Comparison of ENCODE assay signal across 8 mouse cellular contexts in the genomic region with DNA sequence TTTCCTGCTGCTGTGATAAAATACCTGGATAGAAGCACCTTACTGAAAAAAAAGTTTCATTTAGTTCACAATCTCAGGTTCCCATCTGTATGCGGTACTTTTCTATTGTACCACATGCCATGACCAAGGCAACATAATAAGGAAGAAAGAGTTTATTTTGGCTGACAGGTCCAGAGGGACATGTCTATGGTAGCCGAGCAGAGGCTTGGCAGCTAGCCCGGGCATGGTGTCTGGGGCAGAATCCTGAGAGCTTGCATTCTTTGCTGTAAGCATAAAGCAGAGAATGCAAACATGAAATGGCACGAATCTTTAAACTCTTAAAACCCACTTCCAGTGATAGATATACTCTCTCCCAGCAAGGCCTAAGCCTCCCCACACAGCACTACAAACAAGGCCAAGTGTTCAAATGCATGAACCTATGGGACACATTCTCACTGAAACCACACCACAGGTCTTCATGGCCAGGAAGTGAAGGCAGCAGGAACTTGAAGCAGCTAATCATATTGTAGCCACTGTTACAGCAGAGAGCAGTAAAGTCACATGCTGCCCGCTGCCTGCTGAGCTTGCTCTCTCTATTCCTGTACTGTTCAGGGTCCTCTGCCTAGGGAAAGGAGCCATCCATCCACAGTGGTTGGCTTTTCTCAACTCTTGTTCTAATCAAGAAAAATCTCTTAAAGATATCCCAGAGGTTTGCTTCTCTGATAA. TPM values are rescaled to one million over a fixed set of nuclear protein-coding genes. Genes with fewer than 3 reads are reported as not detected.
DNase-seq lines count a peak whose midpoint lies in the region; ATAC-seq and TF ChIP-seq lines count a peak whose summit lies in the region.

No protein-coding gene starts in this region.

- H3K27ac ChIP-seq in limb, embryonic 12.5 days, result 0 out of 2 replicates have a peak overlapping the region, but pooled peaks have one; percentile 12
- H3K27ac ChIP-seq in limb, embryonic 10.5 days, result no peak overlapping the region
- H3K27ac ChIP-seq in hindbrain, postnatal 0 days, result peak overlapping the region; percentile 5

- H3K4me1 ChIP-seq in limb, embryonic 12.5 days (replicated peaks), result peaks cover 10% of the 10 kb centered on the region
- H3K4me1 ChIP-seq in limb, embryonic 10.5 days, result peaks cover 8% of the 10 kb centered on the region; the same call in 1 of the 2 replicates
- no peaks in the 10 kb centered on the region for H3K4me1 ChIP-seq in hindbrain, postnatal 0 days (ENCODE audit: insufficient read depth, low read length)

- H3K27me3 ChIP-seq in limb, embryonic 12.5 days, result no peaks in the 10 kb centered on the region
- no peaks in the 10 kb centered on the region for H3K27me3 ChIP-seq in limb, embryonic 10.5 days (ENCODE audit: low read depth, poor library complexity, severe bottlenecking)
- no peaks in the 10 kb centered on the region for H3K27me3 ChIP-seq in hindbrain, postnatal 0 days (ENCODE audit: insufficient read depth, low read length)

- no peak overlapping the region for H3K4me2 ChIP-seq in limb, embryonic 12.5 days
- H3K4me2 ChIP-seq in hindbrain, postnatal 0 days (ENCODE audit: low read depth, low read length), result no peak overlapping the region

- no peaks in the 10 kb centered on the region for H3K9me3 ChIP-seq in limb, embryonic 12.5 days
- H3K9me3 ChIP-seq in limb, embryonic 10.5 days (replicated peaks), result no peaks in the 10 kb centered on the region
- no peaks in the 10 kb centered on the region for H3K9me3 ChIP-seq in hindbrain, postnatal 0 days (ENCODE audit: low read length)

- no peak for DNase-seq in limb, embryonic 10.5 days (ENCODE audit: low spot score)
- peak; percentile 45 for DNase-seq in hindbrain, postnatal 0 days (ENCODE audit: low spot score)
- peak; percentile 56 for DNase-seq in lung, postnatal 14 days
- DNase-seq in cerebellum, adult 9-10 months, result no peak
- no peak for DNase-seq in gastrocnemius, adult 18-20 months (ENCODE audit: low spot score)
- DNase-seq in layer of hippocampus, postnatal 14 days (ENCODE audit: low spot score in 2 of 2), result no peak

- no peak for TF ChIP-seq CTCF in hindbrain, postnatal 0 days (IDR thresholded peaks at IDR 0.05; ENCODE audit: low read depth)

- no peak overlapping the region for H3K4me3 ChIP-seq in limb, embryonic 12.5 days (replicated peaks)
- H3K4me3 ChIP-seq in limb, embryonic 10.5 days, result no peak overlapping the region
- no peak overlapping the region for H3K4me3 ChIP-seq in hindbrain, postnatal 0 days (ENCODE audit: low read length)

- no peak overlapping the region for H3K9ac ChIP-seq in limb, embryonic 12.5 days (replicated peaks)
- no peak overlapping the region for H3K9ac ChIP-seq in hindbrain, postnatal 0 days (replicated peaks; ENCODE audit: low read length)

- 77% methylated on average over 5 of the region's 5 CpGs for WGBS in limb, embryonic 12.5 days
- WGBS in limb, embryonic 10.5 days, result 94% methylated on average over 5 of the region's 5 CpGs
- WGBS in hindbrain, postnatal 0 days, result 40% methylated on average over 5 of the region's 5 CpGs

- H3K36me3 ChIP-seq in limb, embryonic 12.5 days, result peaks cover 3% of the 10 kb centered on the region; the same call in 1 of the 2 replicates
- no peaks in the 10 kb centered on the region for H3K36me3 ChIP-seq in limb, embryonic 10.5 days
- H3K36me3 ChIP-seq in hindbrain, postnatal 0 days (ENCODE audit: insufficient read depth, low read length), result no peaks in the 10 kb centered on the region

- ATAC-seq in limb, embryonic 12.5 days (ENCODE audit: insufficient number of reproducible peaks, insufficient read depth, low FRiP score, low TSS enrichment, low read depth), result no peak
- ATAC-seq in activated CD4-positive, CD25-positive, alpha-beta regulatory T cell, adult 4 months, result peak; percentile 24
- no peak for ATAC-seq in hindbrain, postnatal 0 days

RNA-seq across cellular contexts. Expression of a gene that starts 22.2 kb away (rescaled TPM):
- 48.6 and 53.2 TPM in 2 replicates for polyA plus RNA-seq in limb, embryonic 12.5 days (2016; fragmentation: Nextera tagmentation; extraction: Ambion mirVana)
- 39.2 and 41.0 TPM in 2 replicates for polyA plus RNA-seq in limb, embryonic 10.5 days (2016; fragmentation: Nextera tagmentation; extraction: Ambion mirVana)
- polyA plus RNA-seq in activated CD4-positive, CD25-positive, alpha-beta regulatory T cell, adult 4 months (2017; shearing (Covaris generic)), result 10 to 100 TPM; 25.7 to 32.5 TPM
- 20.6 and 27.7 TPM in 2 replicates for total RNA-seq in hindbrain, postnatal 0 days (2014; rRNA removed)
- polyA plus RNA-seq in hindbrain, postnatal 0 days (2015; fragmentation: Nextera tagmentation; extraction: Ambion mirVana), result 49.9 and 51.2 TPM in 2 replicates
- total RNA-seq in gastrocnemius, adult 18-20 months (2021), result 10 to 100 TPM; 20.7 to 23.5 TPM
- total RNA-seq in layer of hippocampus, postnatal 14 days (2021), result 10 to 100 TPM; 44.0 to 47.7 TPM

RNA-seq across cellular contexts. Expression of a gene that starts 22.5 kb away (rescaled TPM):
- polyA plus RNA-seq in limb, embryonic 12.5 days (2016; fragmentation: Nextera tagmentation; extraction: Ambion mirVana), result 8.8 and 10.2 TPM in 2 replicates
- polyA plus RNA-seq in limb, embryonic 10.5 days (2016; fragmentation: Nextera tagmentation; extraction: Ambion mirVana), result 3.6 and 5.8 TPM in 2 replicates
- 100 to 1,000 TPM; 122 to 145 TPM for polyA plus RNA-seq in activated CD4-positive, CD25-positive, alpha-beta regulatory T cell, adult 4 months (2017; shearing (Covaris generic))
- total RNA-seq in hindbrain, postnatal 0 days (2014; rRNA removed), result 4.3 and 6.4 TPM in 2 replicates
- polyA plus RNA-seq in hindbrain, postnatal 0 days (2015; fragmentation: Nextera tagmentation; extraction: Ambion mirVana), result 3.4 TPM in 2 replicates
- 1 to 10 TPM; 3.8 to 6.4 TPM for total RNA-seq in gastrocnemius, adult 18-20 months (2021)
- 1 to 10 TPM; 6.0 to 6.3 TPM for total RNA-seq in layer of hippocampus, postnatal 14 days (2021)

RNA-seq across cellular contexts. Expression of a gene that starts 51.9 kb away (rescaled TPM):
- polyA plus RNA-seq in limb, embryonic 12.5 days (2016; fragmentation: Nextera tagmentation; extraction: Ambion mirVana), result 4.3 and 4.8 TPM in 2 replicates
- polyA plus RNA-seq in limb, embryonic 10.5 days (2016; fragmentation: Nextera tagmentation; extraction: Ambion mirVana), result 5.3 TPM in 2 replicates
- polyA plus RNA-seq in activated CD4-positive, CD25-positive, alpha-beta regulatory T cell, adult 4 months (2017; shearing (Covaris generic)), result under 1 TPM; 0.25 to 0.61 TPM
- 2.5 and 2.9 TPM in 2 replicates for total RNA-seq in hindbrain, postnatal 0 days (2014; rRNA removed)
- 1.1 and 1.8 TPM in 2 replicates for polyA plus RNA-seq in hindbrain, postnatal 0 days (2015; fragmentation: Nextera tagmentation; extraction: Ambion mirVana)
- under 1 TPM in 1 of 2 experiments, not detected in 1; 0.14 TPM for total RNA-seq in gastrocnemius, adult 18-20 months (2021)
- 1 to 10 TPM in 1 of 2 experiments, under 1 TPM in 1; 0.86 to 1.5 TPM for total RNA-seq in layer of hippocampus, postnatal 14 days (2021)

Comparison
In these comparisons a context has a peak if more than half of its experiments do, and no peak if none do; other contexts are left out.
1. DNase-seq: peak in hindbrain, postnatal 0 days (single experiment) and lung, postnatal 14 days (single experiment); none in limb, embryonic 10.5 days (single experiment), cerebellum, adult 9-10 months (single experiment), gastrocnemius, adult 18-20 months (single experiment) and layer of hippocampus, postnatal 14 days (0 of 2).
2. RNA of a gene that starts 22.5 kb away (polyA plus RNA-seq): 122 to 145 TPM in activated CD4-positive, CD25-positive, alpha-beta regulatory T cell, adult 4 months; 8.8 to 10.2 TPM in limb, embryonic 12.5 days, 3.6 to 5.8 TPM in limb, embryonic 10.5 days and 3.4 TPM in hindbrain, postnatal 0 days; every median in the first group is over 10 times any median in the second.